Mouse (Mus musculus) spleen, adult 2 months (tissue): Measurements from ENCODE around the gene Fbln2.

Experiments
- CTCF ChIP-seq: fragments of 200-500 bp; IDR thresholded peaks from 2 replicates; pipeline ENCODE4 v1.5.1; 2011; ENCODE audit warnings: mild to moderate bottlenecking, inconsistent platforms; ENCODE audit not compliant: insufficient read depth, insufficient read length, insufficient replicate concordance; ENCODE audit errors: extremely low read depth
- POLR2A ChIP-seq: fragments of 200-500 bp; IDR thresholded peaks from 2 replicates; pipeline ENCODE4 v1.6.1; 2011; ENCODE audit warnings: low read depth, low read length, inconsistent platforms

DNA sequence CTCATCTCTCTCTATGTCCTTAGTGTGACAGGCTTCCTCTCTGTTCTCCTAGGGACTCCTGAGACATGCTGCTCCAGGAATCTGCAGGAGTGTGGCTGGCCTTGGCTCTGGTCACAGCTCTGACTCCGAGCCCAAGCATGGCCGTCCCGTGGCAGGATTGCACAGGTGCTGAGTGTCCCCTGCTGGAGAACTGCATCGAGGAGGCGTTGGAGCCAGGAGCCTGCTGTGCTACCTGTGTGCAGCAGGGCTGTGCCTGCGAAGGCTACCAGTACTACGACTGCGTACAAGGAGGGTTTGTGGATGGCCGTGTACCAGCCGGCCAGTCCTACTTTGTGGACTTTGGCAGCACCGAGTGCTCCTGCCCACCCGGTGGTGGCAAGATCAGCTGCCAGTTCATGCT is 20.8 kb downstream of the Fbln2 start:
- no peak for TF ChIP-seq CTCF
- TF ChIP-seq POLR2A = no peak
